Mouse (Mus musculus): Measurements from ENCODE around the gene Cltc. TPM values are rescaled to one million over a fixed set of nuclear protein-coding genes. Genes with fewer than 3 reads are reported as not detected.
"Not testable (repeated sequence)": the region's sequence is repeated elsewhere in the genome, so short reads cannot be mapped to it uniquely, and the experiment has no call there.

Cltc gene
- 159 and 167 TPM in 2 replicates for polyA plus RNA-seq (2016; fragmentation: Nextera tagmentation; extraction: Ambion mirVana)

- peak within 1 kb of the TSS; percentile 96 for H3K9ac ChIP-seq
- H3K4me3 ChIP-seq (replicated peaks), result peak within 1 kb of the TSS; percentile 96
- WGBS, result under 1% methylated on average over 73 of the region's 73 CpGs
- no peaks in the 10 kb centered on the region for H3K9me3 ChIP-seq
- H3K4me1 ChIP-seq, result peaks cover 25% of the 10 kb centered on the region
- H3K4me2 ChIP-seq, result peak within 1 kb of the TSS; percentile 87
- H3K27me3 ChIP-seq, result no peaks in the 10 kb centered on the region
- peak; percentile 97 for ATAC-seq (ENCODE audit: low FRiP score)
- peak within 1 kb of the TSS; percentile 96 for H3K27ac ChIP-seq
- no peaks in the 10 kb centered on the region for H3K36me3 ChIP-seq (replicated peaks)
These were observed at the start of gene Cltc for GRCm38 (mm10) chr11:86757480-86758371. Gene Cltc (minus strand): TSS chr11:86757565.

GRCm38 (mm10) chr11:86807001-86807477, 49.7 kb upstream of the Cltc start:
- Histone ChIP-seq H3K4me2 (peak overlapping the region; percentile 53), H3K9me3 (no peaks in the 10 kb centered on the region), H3K27me3 (no peaks in the 10 kb centered on the region), H3K36me3 (replicated peaks) (peaks cover 24% of the 10 kb centered on the region), H3K9ac (peak overlapping the region; percentile 70), H3K4me3 (replicated peaks) (peak overlapping the region; percentile 96), H3K27ac (peak overlapping the region; percentile 88), H3K4me1 (peaks cover 13% of the 10 kb centered on the region)
- WGBS, result under 1% methylated on average over 25 of the region's 25 CpGs
- peak; percentile 91 for ATAC-seq (ENCODE audit: low FRiP score)

GRCm38 (mm10) chr11:86794161-86794560, 36.8 kb upstream of the Cltc start:
- Histone ChIP-seq H3K9ac (no peak overlapping the region), H3K9me3 (no peaks in the 10 kb centered on the region), H3K36me3 (replicated peaks) (peaks cover 65% of the 10 kb centered on the region), H3K27ac (no peak overlapping the region), H3K4me1 (no peaks in the 10 kb centered on the region), H3K27me3 (no peaks in the 10 kb centered on the region), H3K4me3 (replicated peaks) (no peak overlapping the region), H3K4me2 (no peak overlapping the region)
- WGBS, result 75% methylated on average over 1 of the region's 1 CpGs
- ATAC-seq (ENCODE audit: low FRiP score), result no peak

GRCm38 (mm10) chr11:86787436-86787835, 30.1 kb upstream of the Cltc start:
- not testable (repeated sequence) for H3K4me2 ChIP-seq; H3K27ac ChIP-seq; H3K9ac ChIP-seq; H3K9me3 ChIP-seq; ATAC-seq (ENCODE audit: low FRiP score); H3K4me3 ChIP-seq (replicated peaks); H3K4me1 ChIP-seq; H3K27me3 ChIP-seq
- WGBS, result 92% methylated on average over 5 of the region's 5 CpGs
- peaks cover 69% of the 10 kb centered on the region for H3K36me3 ChIP-seq (replicated peaks)

GRCm38 (mm10) chr11:86785767-86786166, 28.4 kb upstream of the Cltc start:
- 92% methylated on average over 2 of the region's 2 CpGs for WGBS
- Histone ChIP-seq H3K9me3 (no peaks in the 10 kb centered on the region), H3K36me3 (replicated peaks) (peaks cover 75% of the 10 kb centered on the region), H3K4me1 (no peaks in the 10 kb centered on the region), H3K4me2 (no peak overlapping the region), H3K9ac (no peak overlapping the region), H3K4me3 (replicated peaks) (no peak overlapping the region), H3K27me3 (no peaks in the 10 kb centered on the region), H3K27ac (no peak overlapping the region)
- ATAC-seq (ENCODE audit: low FRiP score), result no peak

- no peaks in the 10 kb centered on the region for H3K9me3 ChIP-seq
- H3K4me3 ChIP-seq (replicated peaks), result no peak overlapping the region
- H3K9ac ChIP-seq, result no peak overlapping the region
- H3K27me3 ChIP-seq, result no peaks in the 10 kb centered on the region
- H3K4me2 ChIP-seq, result no peak overlapping the region
- H3K27ac ChIP-seq, result no peak overlapping the region
- H3K4me1 ChIP-seq, result no peaks in the 10 kb centered on the region
- 92% methylated on average over 4 of the region's 4 CpGs for WGBS
- H3K36me3 ChIP-seq (replicated peaks), result peaks cover 47% of the 10 kb centered on the region
- no peak for ATAC-seq (ENCODE audit: low FRiP score)
These were observed 12.5 kb upstream of the Cltc start for GRCm38 (mm10) chr11:86769884-86770283.

GRCm38 (mm10) chr11:86764501-86764900, 7.1 kb upstream of the Cltc start:
- Histone ChIP-seq H3K9ac (no peak overlapping the region), H3K27me3 (no peaks in the 10 kb centered on the region), H3K27ac (no peak overlapping the region), H3K9me3 (no peaks in the 10 kb centered on the region), H3K4me2 (no peak overlapping the region), H3K36me3 (replicated peaks) (peaks cover 12% of the 10 kb centered on the region), H3K4me1 (no peaks in the 10 kb centered on the region), H3K4me3 (replicated peaks) (no peak overlapping the region)
- ATAC-seq (ENCODE audit: low FRiP score), result no peak
- 90% methylated on average over 2 of the region's 2 CpGs for WGBS

GRCm38 (mm10) chr11:86763127-86763526, 5.8 kb upstream of the Cltc start:
- WGBS, result 92% methylated on average over 11 of the region's 11 CpGs
- not testable (repeated sequence) for H3K27ac ChIP-seq; H3K36me3 ChIP-seq (replicated peaks); H3K4me2 ChIP-seq; H3K27me3 ChIP-seq; H3K4me1 ChIP-seq; H3K9ac ChIP-seq; ATAC-seq (ENCODE audit: low FRiP score); H3K4me3 ChIP-seq (replicated peaks); H3K9me3 ChIP-seq

- no peak overlapping the region for H3K9ac ChIP-seq
- peaks cover 16% of the 10 kb centered on the region for H3K4me1 ChIP-seq
- no peak for ATAC-seq (ENCODE audit: low FRiP score)
- H3K36me3 ChIP-seq (replicated peaks), result no peaks in the 10 kb centered on the region
- H3K4me2 ChIP-seq, result no peak overlapping the region
- no peak overlapping the region for H3K4me3 ChIP-seq (replicated peaks)
- H3K27me3 ChIP-seq, result no peaks in the 10 kb centered on the region
- no peaks in the 10 kb centered on the region for H3K9me3 ChIP-seq
- H3K27ac ChIP-seq, result no peak overlapping the region
These were observed 3.0 kb upstream of the Cltc start for GRCm38 (mm10) chr11:86760357-86760756.

GRCm38 (mm10) chr11:86759886-86760285, 2.5 kb upstream of the Cltc start:
- no peak for ATAC-seq (ENCODE audit: low FRiP score)

GRCm38 (mm10) chr11:86759226-86759625, 1.9 kb upstream of the Cltc start:
- no peak overlapping the region for H3K9ac ChIP-seq
- ATAC-seq (ENCODE audit: low FRiP score), result no peak
- H3K27me3 ChIP-seq, result no peaks in the 10 kb centered on the region
- peaks cover 23% of the 10 kb centered on the region for H3K4me1 ChIP-seq
- H3K9me3 ChIP-seq, result no peaks in the 10 kb centered on the region
- H3K27ac ChIP-seq, result no peak overlapping the region
- H3K4me3 ChIP-seq (replicated peaks), result no peak overlapping the region
- no peak overlapping the region for H3K4me2 ChIP-seq
- H3K36me3 ChIP-seq (replicated peaks), result no peaks in the 10 kb centered on the region
- WGBS, result 93% methylated on average over 1 of the region's 1 CpGs

More at GRCm38 (mm10) chr11:86759886-86760285, 2.5 kb upstream of the Cltc start:
- 91% methylated on average over 2 of the region's 2 CpGs for WGBS
- no peaks in the 10 kb centered on the region for H3K27me3 ChIP-seq
- H3K9ac ChIP-seq, result no peak overlapping the region
- H3K4me3 ChIP-seq (replicated peaks), result no peak overlapping the region
- H3K27ac ChIP-seq, result no peak overlapping the region
- H3K4me2 ChIP-seq, result no peak overlapping the region
- H3K9me3 ChIP-seq, result no peaks in the 10 kb centered on the region
- no peaks in the 10 kb centered on the region for H3K36me3 ChIP-seq (replicated peaks)
- H3K4me1 ChIP-seq, result peaks cover 20% of the 10 kb centered on the region

GRCm38 (mm10) chr11:86758559-86758958, 1.2 kb upstream of the Cltc start:
- no peaks in the 10 kb centered on the region for H3K36me3 ChIP-seq (replicated peaks)
- H3K4me1 ChIP-seq, result peaks cover 25% of the 10 kb centered on the region
- peak overlapping the region; percentile 96 for H3K27ac ChIP-seq
- H3K4me3 ChIP-seq (replicated peaks), result peak overlapping the region; percentile 96
- 39% methylated on average over 6 of the region's 6 CpGs for WGBS
- no peak for ATAC-seq (ENCODE audit: low FRiP score)
- H3K9me3 ChIP-seq, result no peaks in the 10 kb centered on the region
- no peaks in the 10 kb centered on the region for H3K27me3 ChIP-seq
- H3K4me2 ChIP-seq, result peak overlapping the region; percentile 72
- peak overlapping the region; percentile 84 for H3K9ac ChIP-seq

GRCm38 (mm10) chr11:86757142-86757479, 254 bp downstream of the Cltc start:
- Histone ChIP-seq H3K27me3 (no peaks in the 10 kb centered on the region), H3K4me1 (peaks cover 25% of the 10 kb centered on the region), H3K4me2 (peak overlapping the region; percentile 87), H3K9me3 (no peaks in the 10 kb centered on the region), H3K4me3 (replicated peaks) (peak overlapping the region; percentile 96), H3K27ac (peak overlapping the region; percentile 96), H3K9ac (peak overlapping the region; percentile 96), H3K36me3 (replicated peaks) (no peaks in the 10 kb centered on the region)
- under 1% methylated on average over 17 of the region's 18 CpGs for WGBS
- no peak for ATAC-seq (ENCODE audit: low FRiP score)

Measured in forebrain, embryonic 12.5 days (tissue).